Mouse (Mus musculus) macrophage (primary cell): ENCODE results near the gene Gm20604. TPM values are rescaled to one million over a fixed set of nuclear protein-coding genes. Genes with fewer than 3 reads are reported as not detected.

Experiments
- H3K27ac ChIP-seq: fragments of 350-480 bp; formaldehyde crosslinking; 2 replicates; pipeline ENCODE4 v1.9.0; 2021
- H3K36me3 ChIP-seq: fragments of 350-480 bp; formaldehyde crosslinking; 2 replicates; pipeline ENCODE4 v1.9.0; 2021; ENCODE audit errors: inconsistent target
- H3K4me3 ChIP-seq: fragments of 350-480 bp; formaldehyde crosslinking; 2 replicates; pipeline ENCODE4 v1.9.0; 2021; ENCODE audit errors: inconsistent target
- H3K79me2 ChIP-seq: fragments of 350-480 bp; formaldehyde crosslinking; 2 replicates; pipeline ENCODE4 v1.9.0; 2021; ENCODE audit errors: inconsistent target
- WGBS: methylation state at CpG from one replicate; pipeline ENCODE4 v1.1.7; 2026; ENCODE audit warnings: inconsistent platforms; ENCODE audit not compliant: missing documents; 5-methylcytosine and 5-hydroxymethylcytosine counted together
- polyA plus RNA-seq: library from polyadenylated mRNA; stranded (reverse); fragments of 250-400 nt; gene quantifications from 3 replicates; pipeline ENCODE4 v1.2.4, GENCODE M21; 2018; ENCODE audit warnings: inconsistent platforms

Gm20604 gene
- polyA plus RNA-seq, 1 experiment from 2014 or later = 4.5 TPM

DNA sequence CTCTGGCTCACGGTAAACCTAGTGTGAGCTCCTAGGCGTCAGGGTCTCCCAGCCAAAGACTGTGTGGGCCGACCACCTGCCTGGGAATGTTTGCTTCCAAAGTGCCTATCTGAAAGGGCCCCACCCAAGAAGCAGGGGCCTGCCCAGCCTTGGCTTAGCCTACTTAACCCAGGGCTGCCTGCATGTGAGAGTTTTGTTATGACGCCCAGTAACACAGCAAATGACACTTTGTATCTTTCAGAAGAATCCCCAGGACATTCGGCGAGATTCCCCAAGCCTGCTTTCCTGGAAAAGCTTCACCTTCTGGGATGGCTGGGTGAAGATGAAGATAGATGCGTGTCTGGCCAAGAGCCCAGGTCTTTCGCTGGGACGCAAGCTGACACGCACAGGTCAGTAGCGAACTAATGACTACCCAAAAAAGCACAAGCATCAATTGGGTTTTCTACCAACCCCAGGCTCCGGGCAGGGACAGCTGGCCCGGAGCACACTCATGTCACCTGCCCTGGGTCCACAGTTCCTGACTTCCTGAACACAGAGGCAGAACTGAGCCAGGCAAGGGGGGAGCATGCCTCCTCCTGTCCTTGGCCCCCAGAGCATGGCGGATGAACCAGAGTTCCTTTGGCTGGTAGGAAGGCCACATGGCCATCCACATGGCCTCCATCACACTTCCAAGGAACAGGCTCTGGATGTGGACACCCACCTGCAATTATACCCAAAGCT, 61.7 kb downstream of the Gm20604 start:
- Histone ChIP-seq H3K36me3 (no peaks in the 10 kb centered on the region), H3K4me3 (no peak overlapping the region), H3K79me2 (peaks cover 100% of the 10 kb centered on the region), H3K27ac (no peak overlapping the region)
- 95% methylated on average over 14 of the region's 14 CpGs for whole genome bisulfite sequencing

DNA sequence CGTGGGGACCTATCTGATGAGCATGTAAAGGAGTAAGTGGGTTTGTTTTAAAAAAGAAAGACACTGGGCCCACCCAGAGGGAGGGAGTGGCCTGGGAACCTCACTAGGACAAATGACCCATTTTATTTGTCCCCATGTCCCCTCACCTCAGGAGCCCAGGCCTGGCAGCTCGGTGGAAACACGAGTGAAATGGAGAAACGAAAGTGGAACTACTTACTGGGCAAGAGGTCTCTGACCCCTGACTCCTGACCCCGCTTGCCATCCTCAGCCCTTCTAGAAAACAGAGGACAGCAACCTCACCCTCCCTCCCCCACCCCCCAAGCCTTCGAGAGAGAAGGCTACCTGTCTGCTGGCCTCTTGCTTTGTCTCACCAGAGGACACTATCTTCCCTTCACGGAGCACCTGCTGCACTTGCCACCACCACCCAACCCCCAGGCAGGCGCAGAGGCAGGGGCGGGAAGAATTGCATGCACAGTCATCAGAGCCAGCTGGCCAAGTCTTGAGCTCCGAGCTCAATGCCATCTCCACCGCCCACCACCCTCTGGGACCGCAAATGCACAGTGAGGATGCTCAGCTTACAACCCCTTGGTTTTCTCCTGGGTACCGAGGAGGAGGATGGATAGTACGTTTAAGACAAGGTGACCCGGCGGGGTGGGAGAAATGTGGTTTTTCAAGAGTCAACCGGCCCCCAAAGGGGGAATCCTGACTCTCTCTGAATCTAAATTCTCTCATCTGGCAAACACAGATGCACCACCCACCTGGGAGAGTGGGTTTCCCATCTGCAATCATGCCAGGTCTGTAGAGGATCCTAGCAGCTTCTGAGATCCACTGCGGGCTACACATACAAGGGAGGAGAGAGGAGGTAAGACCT, 62.9 kb downstream of the Gm20604 start:
- Histone ChIP-seq H3K36me3 (no peaks in the 10 kb centered on the region), H3K4me3 (peak overlapping the region; percentile 31), H3K27ac (peak overlapping the region; percentile 62), H3K79me2 (peaks cover 100% of the 10 kb centered on the region)
- WGBS = 65% methylated on average over 16 of the region's 18 CpGs

DNA sequence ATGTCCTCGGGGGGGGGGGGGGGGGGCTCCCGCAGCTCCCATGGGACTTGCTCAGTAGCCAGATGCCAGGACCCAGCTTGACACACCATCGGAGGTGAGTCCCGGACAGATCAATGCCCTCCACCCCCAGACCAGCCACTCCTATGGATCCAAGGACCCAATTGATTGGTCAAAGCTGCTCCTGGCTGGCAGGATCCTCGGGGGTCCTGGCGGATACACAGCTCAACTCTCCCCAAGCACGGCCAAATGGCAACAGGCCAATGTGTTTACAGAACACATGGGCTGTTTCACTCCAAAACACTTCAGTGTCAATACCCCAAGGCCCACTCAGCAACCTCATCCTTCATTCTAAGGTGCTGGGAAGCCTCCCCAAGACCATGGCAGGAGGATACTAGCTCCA, 66.7 kb downstream of the Gm20604 start:
- WGBS = 94% methylated on average over 7 of the region's 7 CpGs
- H3K36me3 ChIP-seq = no peaks in the 10 kb centered on the region
- no peak overlapping the region for H3K27ac ChIP-seq
- H3K4me3 ChIP-seq = no peak overlapping the region
- H3K79me2 ChIP-seq = peaks cover 90% of the 10 kb centered on the region

Other genes starting within 250 kb of the Gm20604 start
- gene Chga, start 203.7 kb downstream of the Gm20604 start, polyA plus RNA-seq = not detected in 3 replicates
- gene Itpk1, start 53.7 kb downstream of the Gm20604 start, polyA plus RNA-seq = 10.4 to 13.5 TPM (median 12.1 TPM) in 3 replicates
- 4.7 to 7.2 TPM (median 6.1 TPM) in 3 replicates for gene Moap1, start 15.0 kb downstream of the Gm20604 start, polyA plus RNA-seq
- gene Tmem251, start 14.9 kb downstream of the Gm20604 start, polyA plus RNA-seq = 11.4 to 13.5 TPM (median 12.9 TPM) in 3 replicates
- gene Gm28051, start 907 bp downstream of the Gm20604 start, polyA plus RNA-seq = not detected in 3 replicates
- 5.2 to 11.5 TPM (median 9.4 TPM) in 3 replicates for gene Gon7, start 869 bp downstream of the Gm20604 start, polyA plus RNA-seq
- gene Ubr7, start 705 bp downstream of the Gm20604 start, polyA plus RNA-seq = 11.5 to 23.4 TPM (median 20.9 TPM) in 3 replicates
- gene Btbd7, start 119.8 kb upstream of the Gm20604 start, polyA plus RNA-seq = 8.2 to 12.0 TPM (median 9.3 TPM) in 3 replicates
- gene Cox8c, start 140.6 kb upstream of the Gm20604 start, polyA plus RNA-seq = not detected in 3 replicates
- 0.01 TPM in 1 of 3 replicates, not detected in the others for gene Unc79, start 190.2 kb upstream of the Gm20604 start, polyA plus RNA-seq